Mouse (Mus musculus) neutrophil, adult 5-6 weeks (primary cell): ENCODE measurements around the gene Napsa. TPM values are rescaled to one million over a fixed set of nuclear protein-coding genes. Genes with fewer than 3 reads are reported as not detected.
A peak's percentile ranks its signal among the peaks of the same experiment; 100 is the strongest.

Source experiments
- ATAC-seq: fragments of 151-379, 151-347 bp; 2 replicates; pipeline ENCODE4 v1.8.0; 2017; ENCODE audit warnings: mild to moderate bottlenecking, moderate TSS enrichment; ENCODE audit not compliant: insufficient number of reproducible peaks, poor library complexity, low FRiP score, severe bottlenecking; ENCODE audit errors: extremely low read depth
- total RNA-seq: library from RNA; stranded (forward); fragments of 200-1000 nt; gene quantifications from 2 replicates; pipeline ENCODE4 v1.2.3, GENCODE M21; 2017

Napsa gene
- total RNA-seq, 1 experiment from 2014 or later, result 117 TPM

DNA sequence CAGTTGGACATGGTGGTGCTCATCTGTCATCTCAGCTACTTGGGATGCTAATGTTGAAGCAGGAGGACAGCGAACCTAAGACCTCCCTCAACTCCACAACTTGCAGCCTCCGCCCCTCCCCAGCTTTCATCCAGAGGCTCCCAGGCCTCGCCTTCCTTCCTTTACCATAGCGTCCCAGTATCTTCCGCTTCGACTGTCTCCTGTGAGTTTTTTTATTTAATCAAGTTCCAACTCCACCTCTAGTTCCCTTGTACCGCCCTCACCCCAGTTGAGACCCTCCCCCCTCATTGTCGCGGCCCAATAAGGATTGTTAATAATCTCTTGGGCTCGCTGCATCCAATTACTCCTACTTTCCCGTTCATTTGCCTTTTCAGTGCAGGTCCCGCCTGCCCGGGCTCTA lies 17.8 kb downstream of the Napsa start:
- ATAC-seq, result no peak

DNA sequence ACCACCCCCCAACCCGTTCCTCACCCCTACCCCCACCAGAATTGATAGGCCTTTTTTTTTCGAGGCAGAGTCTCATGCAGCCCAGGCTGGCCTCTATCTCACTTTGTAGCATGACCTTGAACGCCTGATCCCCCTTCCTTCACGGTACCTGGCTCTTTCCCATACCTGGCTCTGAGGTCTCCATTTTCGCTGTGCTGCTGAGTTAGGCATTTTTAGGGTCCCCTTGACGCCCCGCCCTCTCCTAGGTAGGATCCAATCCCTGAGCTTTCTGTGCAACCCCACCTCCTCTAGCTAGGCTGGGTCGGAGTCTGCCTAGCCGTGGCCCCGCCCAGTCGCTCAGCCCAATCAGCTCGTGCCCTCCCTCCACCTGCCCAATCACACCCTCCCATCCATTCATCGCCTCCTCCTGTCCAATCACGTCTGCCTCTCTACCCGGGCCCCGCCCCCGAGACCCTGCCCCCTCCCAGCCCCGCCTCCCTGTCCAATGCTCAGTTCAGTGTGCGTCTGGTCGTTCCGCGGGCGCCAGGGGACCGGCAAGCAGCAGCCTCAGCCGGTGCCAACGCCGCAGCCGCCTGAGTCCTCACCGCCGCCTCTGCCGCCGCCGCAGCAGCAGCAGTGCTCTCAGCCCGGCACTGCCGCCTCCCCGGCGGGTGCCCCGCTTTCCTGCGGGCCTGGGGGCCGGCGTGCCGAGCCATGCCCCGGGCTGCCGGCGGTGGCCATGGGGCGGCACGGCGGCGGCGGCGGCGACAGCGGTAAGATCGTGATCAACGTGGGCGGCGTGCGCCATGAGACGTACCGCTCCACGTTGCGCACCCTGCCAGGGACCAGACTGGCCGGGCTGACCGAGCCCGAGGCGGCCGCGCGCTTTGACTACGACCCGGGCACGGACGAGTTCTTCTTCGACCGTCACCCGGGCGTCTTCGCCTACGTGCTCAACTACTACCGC lies 18.5 kb downstream of the Napsa start, which contains the start of gene Kcnc3:
Gene Kcnc3, plus strand, starts transcription at position 263 of the 946 bp plus-strand sequence.
- ATAC-seq, result peak; percentile 90

DNA sequence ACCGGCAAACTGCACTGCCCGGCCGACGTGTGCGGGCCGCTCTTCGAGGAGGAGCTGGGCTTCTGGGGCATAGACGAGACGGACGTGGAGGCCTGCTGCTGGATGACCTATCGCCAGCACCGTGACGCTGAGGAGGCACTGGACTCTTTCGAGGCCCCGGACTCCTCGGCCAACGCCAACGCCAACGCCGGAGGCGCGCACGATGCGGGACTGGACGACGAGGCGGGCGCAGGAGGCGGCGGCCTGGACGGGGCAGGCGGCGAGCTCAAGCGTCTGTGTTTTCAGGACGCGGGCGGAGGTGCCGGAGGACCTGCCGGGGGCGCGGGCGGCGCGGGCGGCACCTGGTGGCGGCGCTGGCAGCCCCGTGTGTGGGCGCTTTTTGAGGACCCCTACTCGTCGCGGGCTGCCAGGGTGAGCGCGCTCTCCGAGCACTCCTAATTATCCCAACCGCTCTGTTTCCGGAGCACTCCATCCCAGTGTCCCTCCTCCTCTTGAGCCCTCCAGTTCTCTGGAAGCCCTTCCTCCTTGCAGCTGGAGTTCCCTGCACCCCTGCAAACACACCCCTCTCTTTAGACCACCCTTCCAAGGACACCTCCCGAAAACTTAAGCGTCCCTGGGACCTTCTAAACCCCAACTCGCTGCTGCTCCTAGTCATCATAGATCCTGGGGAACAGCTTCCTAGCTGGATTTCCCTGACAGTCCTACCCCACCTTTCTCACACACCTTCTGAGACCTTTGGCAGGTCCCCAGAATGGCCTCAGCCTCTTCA lies 19.4 kb downstream of the Napsa start:
- ATAC-seq, result no peak

DNA sequence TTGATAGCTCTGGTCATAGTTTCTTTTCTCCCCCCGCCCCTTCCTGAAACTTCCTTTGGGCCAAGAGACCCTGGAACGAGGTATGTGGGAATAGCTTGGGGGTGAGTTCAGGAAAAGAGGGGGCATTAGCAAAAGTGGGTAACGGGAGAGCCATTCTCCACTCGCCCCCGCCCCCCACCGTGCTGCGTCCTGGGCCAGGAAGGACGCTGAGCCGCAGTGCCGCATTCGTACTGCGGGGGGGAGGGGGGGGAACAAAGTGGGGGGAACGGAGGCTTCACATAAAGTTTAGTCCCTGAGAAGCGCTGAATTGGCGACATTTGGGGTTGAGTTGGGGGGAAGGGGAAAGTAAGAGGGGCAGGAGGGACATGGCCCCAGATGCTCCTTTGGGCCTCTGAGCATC lies 20.9 kb downstream of the Napsa start:
- ATAC-seq, result no peak

DNA sequence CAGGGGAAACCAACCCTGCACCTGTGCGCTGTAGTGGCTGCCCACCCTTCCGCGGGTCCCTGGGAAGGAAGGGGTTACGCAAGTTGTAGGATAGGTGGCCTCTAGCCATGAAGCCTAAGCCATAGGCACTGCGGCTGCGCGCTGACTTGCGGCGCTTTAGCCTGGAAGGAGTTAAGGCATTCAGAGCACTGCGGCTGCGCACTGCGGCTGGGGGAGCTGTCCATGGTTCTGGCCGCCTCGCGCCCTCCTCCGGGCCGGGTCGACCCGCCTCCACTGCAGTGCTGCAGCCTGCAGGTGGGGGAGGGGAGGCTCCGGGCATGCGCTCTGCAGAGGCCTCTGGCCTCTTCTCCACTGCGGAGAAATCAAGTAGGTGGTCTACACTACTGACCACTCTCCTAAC lies 21.6 kb downstream of the Napsa start:
- ATAC-seq, result no peak

DNA sequence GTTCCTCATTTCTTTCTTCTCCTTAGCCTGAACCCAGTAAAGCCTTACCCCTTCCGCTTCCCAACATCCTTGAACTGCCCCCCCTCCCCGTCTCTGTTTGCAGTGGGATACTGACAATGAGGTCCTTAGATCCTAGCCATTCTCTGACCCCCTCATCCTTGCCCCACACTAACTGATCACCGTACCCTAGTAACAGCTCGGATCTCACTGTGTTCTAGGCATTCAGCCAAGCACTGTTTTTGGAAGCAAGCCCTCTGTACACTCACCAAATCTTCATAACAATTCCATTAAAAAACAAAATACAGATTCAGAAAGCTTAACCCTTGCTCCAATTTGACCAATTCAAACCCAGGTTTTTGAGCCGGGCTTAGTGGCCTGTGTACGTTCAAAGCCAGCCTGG lies 22.1 kb downstream of the Napsa start:
- no peak for ATAC-seq

DNA sequence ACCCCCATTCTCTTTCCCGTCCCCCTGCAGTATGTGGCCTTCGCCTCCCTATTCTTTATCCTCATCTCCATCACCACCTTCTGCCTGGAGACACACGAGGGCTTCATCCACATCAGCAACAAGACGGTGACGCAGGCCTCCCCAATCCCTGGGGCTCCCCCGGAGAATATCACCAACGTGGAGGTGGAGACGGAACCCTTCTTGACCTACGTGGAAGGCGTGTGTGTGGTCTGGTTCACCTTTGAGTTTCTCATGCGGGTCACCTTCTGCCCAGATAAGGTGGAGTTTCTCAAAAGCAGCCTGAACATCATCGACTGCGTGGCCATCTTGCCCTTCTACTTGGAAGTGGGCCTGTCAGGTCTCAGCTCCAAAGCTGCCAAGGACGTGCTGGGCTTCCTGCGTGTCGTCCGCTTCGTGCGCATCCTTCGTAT lies 23.0 kb downstream of the Napsa start:
- ATAC-seq, result no peak

DNA sequence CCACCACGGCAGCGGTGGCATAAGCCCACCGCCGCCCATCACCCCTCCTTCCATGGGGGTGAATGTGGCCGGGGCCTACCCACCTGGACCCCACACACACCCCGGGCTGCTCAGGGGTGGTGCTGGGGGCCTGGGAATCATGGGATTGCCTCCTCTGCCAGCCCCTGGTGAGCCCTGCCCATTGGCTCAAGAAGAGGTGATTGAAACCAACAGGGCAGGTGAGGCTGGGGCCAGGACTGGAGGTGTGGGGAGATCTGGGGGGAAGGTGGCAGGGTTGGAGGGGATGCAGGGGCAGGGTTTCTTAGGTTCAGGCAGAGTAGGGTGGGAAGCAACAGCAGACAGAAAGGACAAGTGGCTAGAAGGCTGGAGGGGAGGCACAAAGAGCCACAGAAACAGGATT lies 23.9 kb downstream of the Napsa start:
- no peak for ATAC-seq

DNA sequence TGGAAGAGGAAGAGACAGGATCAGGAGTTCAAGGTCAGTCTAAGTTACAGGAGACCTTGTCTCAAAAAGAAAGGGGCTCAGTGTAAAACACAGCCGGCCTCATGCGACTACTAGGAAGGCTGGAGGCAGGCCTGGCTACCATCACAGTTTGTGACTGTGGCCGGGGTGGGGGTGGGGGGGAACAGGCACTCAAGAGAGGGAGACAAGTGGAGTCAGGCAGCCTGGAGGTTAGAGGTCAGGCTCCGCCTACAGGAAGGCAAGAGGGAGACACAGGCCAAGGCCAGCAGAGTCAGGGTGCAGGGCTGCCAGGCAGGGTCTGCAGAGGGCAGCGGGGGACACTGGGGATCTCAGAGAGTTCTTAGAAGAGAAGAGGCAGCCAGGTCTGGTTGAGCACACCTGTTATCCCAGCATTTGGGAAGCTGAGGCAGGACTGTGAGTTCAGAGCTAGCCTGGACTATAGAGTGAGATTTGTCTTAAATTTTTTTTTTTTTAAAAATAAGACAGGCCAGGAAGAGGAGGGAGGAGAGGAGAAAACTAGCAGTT lies 24.9 kb downstream of the Napsa start:
- no peak for ATAC-seq

DNA sequence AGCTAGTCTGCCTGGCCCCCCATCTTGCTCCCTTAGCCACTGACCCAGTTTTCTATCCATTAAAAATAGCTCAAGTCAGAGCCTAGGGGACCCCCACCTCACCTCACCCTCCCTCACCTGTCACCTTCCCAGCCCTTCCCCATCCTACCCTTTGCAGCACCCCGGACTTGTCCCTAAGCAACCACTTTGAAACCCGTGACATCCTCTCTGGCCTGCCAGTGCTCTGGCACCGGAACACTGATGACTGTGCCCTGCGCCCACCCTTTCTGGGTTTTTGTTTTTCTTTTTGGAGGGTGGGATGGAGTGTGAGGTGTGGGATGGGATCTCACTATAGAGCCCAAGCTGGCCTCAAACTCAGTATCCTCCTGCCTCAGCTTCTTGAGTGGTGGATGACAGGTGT lies 25.5 kb downstream of the Napsa start:
- ATAC-seq, result no peak

DNA sequence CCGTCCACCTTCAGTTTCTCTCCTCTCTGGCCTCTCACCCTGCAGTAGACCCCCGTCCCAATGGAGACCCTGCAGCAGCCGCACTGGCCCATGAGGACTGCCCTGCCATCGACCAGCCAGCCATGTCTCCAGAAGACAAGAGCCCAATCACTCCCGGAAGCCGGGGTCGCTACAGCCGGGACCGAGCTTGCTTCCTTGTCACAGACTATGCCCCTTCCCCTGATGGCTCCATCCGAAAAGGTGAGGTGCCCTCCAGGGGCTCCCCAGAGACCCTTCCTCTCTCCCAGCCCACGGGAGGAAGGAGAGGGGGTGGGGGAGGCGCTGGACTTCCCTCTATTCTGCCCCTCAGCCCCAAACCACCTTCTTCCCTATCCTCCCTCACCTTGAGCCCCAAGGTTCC lies 26.2 kb downstream of the Napsa start:
- ATAC-seq, result no peak

DNA sequence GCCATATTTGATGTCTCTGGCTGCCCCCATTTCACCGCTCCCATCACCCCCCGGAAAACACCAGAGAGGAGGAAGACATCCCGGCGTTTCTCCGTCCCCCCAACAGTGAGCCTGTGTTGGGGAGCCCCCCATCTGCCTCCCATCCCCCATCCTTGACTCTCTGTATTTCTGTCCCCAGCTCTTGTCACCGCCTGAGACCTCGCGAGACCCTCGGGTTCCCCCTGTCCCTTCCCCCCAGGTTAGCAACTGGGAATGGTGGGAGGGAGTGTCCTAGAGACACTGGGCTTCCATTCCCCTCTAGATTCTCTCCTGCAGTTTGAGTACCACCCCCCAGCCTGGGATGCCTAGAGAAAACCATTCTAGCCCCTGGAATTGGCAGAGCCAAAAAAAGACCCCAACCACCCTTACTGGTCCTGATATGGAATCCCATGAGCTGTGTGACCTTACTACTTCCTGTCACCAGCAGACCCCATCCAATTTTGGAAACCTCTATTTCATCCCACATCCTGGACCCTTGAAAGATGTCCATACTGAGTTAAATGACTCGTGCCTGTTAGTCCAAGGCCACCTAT lies 28.6 kb downstream of the Napsa start:
- ATAC-seq, result no peak

DNA sequence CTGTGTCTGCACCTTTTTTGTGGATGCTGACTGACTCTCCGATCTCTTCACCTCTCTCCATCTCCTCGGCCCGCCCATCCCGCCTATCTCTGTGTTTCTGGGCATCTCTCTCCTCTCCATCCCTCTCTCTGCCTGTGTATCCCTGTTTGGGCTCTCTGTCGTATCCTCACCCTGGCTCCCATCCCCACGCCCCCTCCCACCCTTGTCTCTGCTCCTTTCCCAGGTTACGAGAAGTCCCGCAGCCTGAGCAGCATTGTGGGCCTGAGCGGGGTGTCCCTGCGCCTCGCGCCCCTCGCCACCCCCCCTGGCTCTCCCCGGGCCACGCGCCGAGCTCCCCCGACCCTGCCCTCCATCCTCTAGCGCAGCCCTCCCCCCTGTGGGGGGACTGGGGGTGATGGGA lies 29.5 kb downstream of the Napsa start:
- ATAC-seq, result no peak

DNA sequence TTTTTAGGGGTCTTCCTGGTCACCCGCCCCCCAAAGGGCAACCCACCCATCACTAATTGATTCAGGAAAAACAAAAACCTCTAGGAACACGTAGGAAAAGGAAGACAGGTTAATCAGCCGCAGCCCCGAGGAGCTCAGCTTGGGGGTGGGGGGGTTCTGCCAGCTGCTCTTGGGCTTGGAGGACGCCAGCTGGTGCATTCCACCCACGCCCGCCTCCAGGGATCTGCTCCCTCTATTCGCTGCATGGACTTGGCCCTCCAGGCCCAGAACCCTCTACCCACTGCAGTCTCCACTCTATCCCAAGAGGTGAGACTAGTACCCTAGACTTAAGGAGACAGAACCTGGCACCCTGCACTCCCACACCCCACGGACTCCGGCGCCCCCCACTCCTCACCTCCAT lies 30.3 kb downstream of the Napsa start:
- no peak for ATAC-seq

DNA sequence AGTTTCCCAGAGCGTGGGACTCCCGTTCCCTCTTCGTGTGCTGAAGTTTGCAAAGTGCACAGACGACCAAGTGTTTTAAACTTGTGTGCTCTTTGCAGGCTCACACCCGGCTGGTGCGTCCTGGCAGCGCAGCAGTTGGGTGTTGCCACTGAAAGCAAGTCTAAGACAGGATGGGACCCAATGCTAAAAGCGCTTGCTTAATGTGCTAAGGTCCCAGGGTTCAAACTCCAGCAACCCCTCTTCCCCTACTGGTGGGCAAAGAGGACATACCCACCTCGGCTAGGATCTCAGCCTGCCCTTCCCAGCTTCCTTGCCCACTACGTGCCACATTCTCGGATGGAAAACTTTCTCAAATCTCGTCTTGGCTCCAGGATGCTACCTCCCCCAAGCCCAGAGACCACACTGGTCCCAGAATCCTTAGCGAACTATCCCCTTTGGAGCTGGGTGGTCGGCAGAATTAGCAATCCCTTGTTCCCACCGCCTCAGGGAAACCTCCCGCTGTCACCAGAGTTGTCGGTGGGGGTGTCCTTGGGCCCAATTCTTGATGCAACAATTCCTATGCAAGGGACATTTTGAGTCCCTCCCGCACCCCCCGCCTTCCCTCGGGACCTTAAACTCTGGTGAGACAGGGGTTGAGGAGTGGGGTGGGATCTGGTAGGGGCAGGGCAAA lies 31.1 kb downstream of the Napsa start:
- no peak for ATAC-seq

DNA sequence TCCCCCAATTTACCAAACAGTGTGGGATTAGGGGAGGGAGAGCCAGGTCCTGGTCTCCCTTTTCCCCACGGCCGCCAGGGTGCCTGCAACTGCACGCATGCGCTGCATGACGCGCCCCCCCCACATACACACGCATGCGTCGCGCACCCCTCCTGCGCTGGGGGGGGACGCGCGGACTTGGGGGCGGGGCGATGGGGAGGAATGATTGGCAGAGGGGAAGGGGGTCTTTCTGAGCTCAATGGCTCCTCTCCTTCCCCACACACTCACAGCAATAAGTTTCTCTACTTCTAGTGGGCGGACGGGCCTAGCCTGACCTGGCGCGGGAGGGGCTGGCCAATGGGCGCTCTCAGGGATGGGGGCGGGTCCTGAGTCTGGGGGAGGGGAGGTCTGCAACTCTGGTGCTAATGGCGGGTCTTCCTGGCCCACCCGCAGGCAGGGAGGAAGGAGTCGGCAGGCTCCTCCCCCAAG lies 32.0 kb downstream of the Napsa start:
- ATAC-seq, result no peak

DNA sequence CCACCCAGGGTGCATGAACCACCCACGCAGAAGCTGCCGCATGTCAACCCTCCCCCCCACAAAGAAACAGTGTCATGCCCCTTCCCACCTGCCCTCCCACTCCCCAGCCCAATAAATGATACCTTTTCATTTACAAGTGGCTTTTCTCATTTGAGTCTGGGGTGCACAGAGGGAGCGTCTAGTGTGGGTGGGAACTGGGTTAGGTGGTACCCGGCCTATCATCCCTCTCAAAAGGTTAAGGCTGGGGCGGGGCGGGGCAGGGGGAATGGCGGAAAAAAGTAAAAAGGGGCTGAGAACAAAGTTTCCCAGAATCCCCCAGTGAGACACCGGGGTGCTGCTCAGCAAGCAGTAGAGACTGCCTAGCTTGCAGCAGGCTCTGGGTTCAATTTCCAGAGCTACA lies 32.4 kb downstream of the Napsa start:
- ATAC-seq, result no peak

DNA sequence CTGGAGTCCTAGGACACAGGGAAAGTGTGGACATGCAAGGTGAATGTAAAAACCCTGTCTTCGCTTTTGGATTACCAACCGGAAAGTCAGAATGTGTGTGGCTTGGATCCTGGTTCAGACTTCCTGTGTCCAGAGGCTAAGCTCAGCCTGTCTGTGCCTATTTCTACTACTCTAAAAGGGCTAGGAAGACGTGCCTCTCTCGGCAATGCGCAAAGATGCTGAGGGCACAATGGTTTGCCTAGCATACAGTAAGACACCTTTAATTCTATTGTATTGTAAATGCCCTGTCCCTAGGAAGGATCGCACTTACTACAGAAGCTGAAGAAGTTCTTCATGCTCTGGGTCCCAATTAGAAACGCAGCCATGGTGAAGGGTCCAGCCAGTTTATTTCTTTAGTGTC lies 33.3 kb downstream of the Napsa start:
- no peak for ATAC-seq
